Mouse (Mus musculus) midbrain, embryonic 10.5 days (tissue): ENCODE measurements around the gene Myo16. TPM values are rescaled to one million over a fixed set of nuclear protein-coding genes. Genes with fewer than 3 reads are reported as not detected.
A peak's percentile ranks its signal among the peaks of the same experiment; 100 is the strongest.

ENCODE experiments used
- DNase-seq: peaks from one replicate; pipeline ENCODE4 v3.0.0-alpha.2; 2017; ENCODE audit warnings: low spot score
- H3K27ac ChIP-seq: fragments of 300-500 bp; sonication (generic); replicated peaks from 2 replicates; pipeline ENCODE4 v1.5.1; 2016; ENCODE audit warnings: mild to moderate bottlenecking
- H3K27me3 ChIP-seq: fragments of 300-500 bp; sonication (generic); 2 replicates; pipeline ENCODE4 v1.6.1; 2016; ENCODE audit warnings: low read depth, mild to moderate bottlenecking; ENCODE audit not compliant: poor library complexity, severe bottlenecking
- H3K36me3 ChIP-seq: fragments of 300-500 bp; sonication (generic); 2 replicates; pipeline ENCODE4 v1.6.1; 2016; ENCODE audit warnings: mild to moderate bottlenecking, moderate library complexity
- H3K4me1 ChIP-seq: fragments of 300-500 bp; sonication (generic); 2 replicates; pipeline ENCODE4 v1.6.1; 2016
- H3K4me3 ChIP-seq: fragments of 300-500 bp; sonication (generic); 2 replicates; pipeline ENCODE4 v1.5.1; 2016; ENCODE audit warnings: mild to moderate bottlenecking, moderate library complexity
- H3K9me3 ChIP-seq: fragments of 300-500 bp; sonication (generic); replicated peaks from 2 replicates; pipeline ENCODE4 v1.6.1; 2016; ENCODE audit warnings: mild to moderate bottlenecking
- WGBS: fragments of 180-500 bp; shearing (Covaris S2); methylation state at CpG from one replicate; pipeline ENCODE4 v1.1.7; 2016; 5-methylcytosine and 5-hydroxymethylcytosine counted together
- polyA plus RNA-seq: library from polyadenylated mRNA; unstranded; fragments of >200 nt; fragmentation: Nextera tagmentation; extraction: Ambion mirVana; gene quantifications from 2 replicates; pipeline ENCODE4 v1.2.1, GENCODE M21; 2016

Myo16 gene
- polyA plus RNA-seq, 1 experiment from 2014 or later: 2.5 TPM

DNA sequence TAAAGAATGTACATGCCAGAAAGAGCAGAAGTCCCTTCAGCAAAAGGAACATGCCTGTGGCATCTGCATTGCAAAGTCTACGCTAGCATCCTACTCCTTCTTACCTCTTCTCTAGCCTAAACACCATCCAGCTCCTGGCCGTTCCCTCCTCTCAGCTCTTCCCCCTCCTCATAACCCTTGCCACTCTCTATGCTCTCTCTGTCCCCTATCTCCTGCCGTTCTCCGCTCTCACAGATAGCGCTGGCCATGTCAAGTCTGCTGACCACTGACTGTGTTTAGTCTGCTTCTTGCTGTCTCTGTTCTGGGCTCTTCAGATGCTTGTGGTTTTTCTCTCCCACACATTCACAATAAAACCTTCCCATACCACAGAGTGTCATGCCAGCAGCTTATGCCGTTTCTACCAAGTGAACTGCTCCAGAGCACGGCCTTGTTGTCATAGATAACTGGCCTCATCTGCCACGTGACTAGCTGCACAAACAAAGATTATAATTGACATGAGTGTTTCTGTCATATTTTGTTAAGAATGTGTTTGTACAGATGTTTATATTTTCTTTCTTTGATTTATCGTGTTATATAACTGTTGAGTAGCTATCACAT, 501.3 kb downstream of the Myo16 start:
- Histone ChIP-seq H3K36me3 (no peaks in the 10 kb centered on the region), H3K27me3 (0 out of 2 replicates have a peak, but pooled peaks cover 4% of the 10 kb centered on the region), H3K4me3 (no peak overlapping the region), H3K4me1 (peaks cover 3% of the 10 kb centered on the region; the same call in 1 of the 2 replicates), H3K27ac (no peak overlapping the region), H3K9me3 (no peaks in the 10 kb centered on the region)
- no peak for DNase-seq
- 88% methylated on average over 9 of the region's 9 CpGs for WGBS

- Histone ChIP-seq H3K27ac (peak overlapping the region; percentile 56), H3K9me3 (no peaks in the 10 kb centered on the region; the same call in 1 of the 2 replicates), H3K27me3 (0 out of 2 replicates have a peak, but pooled peaks cover 10% of the 10 kb centered on the region), H3K4me3 (no peak overlapping the region), H3K36me3 (no peaks in the 10 kb centered on the region), H3K4me1 (peaks cover 36% of the 10 kb centered on the region)
- peak; percentile 73 for DNase-seq
- 13% methylated on average over 8 of the region's 8 CpGs for WGBS
These were observed 510.2 kb downstream of the Myo16 start for GRCm38 (mm10) chr8:10663770-10664470.

GRCm38 (mm10) chr8:10664861-10665543, 511.3 kb downstream of the Myo16 start:
- Histone ChIP-seq H3K27ac (peak overlapping the region; percentile 65), H3K4me3 (no peak overlapping the region), H3K4me1 (peaks cover 36% of the 10 kb centered on the region), H3K9me3 (no peaks in the 10 kb centered on the region; the same call in 1 of the 2 replicates), H3K36me3 (no peaks in the 10 kb centered on the region), H3K27me3 (0 out of 2 replicates have a peak, but pooled peaks cover 6% of the 10 kb centered on the region)
- WGBS: 10% methylated on average over 13 of the region's 13 CpGs
- DNase-seq: no peak

DNA sequence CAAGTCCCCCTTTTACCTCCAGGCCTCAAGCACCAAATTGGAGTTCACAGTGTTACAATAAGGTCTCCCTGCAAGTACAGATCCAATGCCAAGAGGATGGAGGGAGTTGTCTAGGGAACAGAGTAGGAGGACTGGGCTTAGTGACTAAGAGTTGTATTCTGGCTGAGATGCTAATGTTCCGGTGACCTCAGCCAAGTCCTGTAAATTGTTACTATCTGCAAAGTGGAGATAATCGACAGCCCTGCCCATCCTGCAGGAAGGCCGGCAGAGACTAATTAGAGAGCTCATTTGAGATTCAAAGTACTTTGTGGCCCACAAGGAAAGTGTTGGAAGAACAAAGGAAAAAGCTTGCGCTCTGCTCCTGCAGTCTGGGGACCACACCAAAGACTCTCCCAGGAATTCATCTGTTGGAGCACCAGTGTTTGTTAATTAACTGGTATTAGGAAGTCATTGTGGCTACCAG, 512.1 kb downstream of the Myo16 start:
- peak overlapping the region; percentile 65 for H3K27ac ChIP-seq
- WGBS: 13% methylated on average over 4 of the region's 4 CpGs
- H3K9me3 ChIP-seq: no peaks in the 10 kb centered on the region; the same call in 1 of the 2 replicates
- H3K27me3 ChIP-seq: 0 out of 2 replicates have a peak, but pooled peaks cover 6% of the 10 kb centered on the region
- H3K4me1 ChIP-seq: peaks cover 36% of the 10 kb centered on the region
- DNase-seq: no peak
- H3K36me3 ChIP-seq: no peaks in the 10 kb centered on the region
- no peak overlapping the region for H3K4me3 ChIP-seq

DNA sequence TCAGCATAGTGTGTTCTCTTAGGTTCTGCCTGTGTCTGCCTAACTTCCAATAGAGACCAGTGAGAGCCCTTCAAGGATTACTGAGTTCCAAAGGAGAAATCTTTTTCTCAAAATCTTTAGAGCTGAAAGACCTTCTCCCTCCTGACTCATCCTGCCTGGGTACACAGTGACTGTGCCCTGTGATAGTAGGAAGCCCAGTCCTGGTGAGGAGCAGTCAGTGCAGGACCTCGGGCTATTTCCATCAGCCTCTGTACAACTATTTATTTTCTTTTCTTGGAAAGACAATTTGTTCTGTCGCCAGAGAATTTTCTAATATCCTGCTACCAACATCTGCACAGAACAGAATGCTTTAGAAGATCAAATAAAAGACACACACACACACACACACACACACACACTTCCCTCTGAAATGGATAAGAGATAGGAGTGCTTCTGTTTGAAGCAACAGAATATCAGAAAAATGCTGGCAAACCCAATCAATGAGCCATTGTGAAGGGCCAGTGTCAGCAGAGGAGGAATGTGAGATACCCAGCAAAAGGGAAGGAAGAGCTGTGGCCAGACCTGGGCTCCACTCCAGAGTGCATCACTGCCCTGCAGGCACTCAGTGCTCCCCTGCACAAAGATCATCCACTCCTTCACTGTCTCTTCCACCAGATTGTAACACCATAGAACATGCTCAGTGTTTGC, 518.3 kb downstream of the Myo16 start:
- Histone ChIP-seq H3K4me1 (no peaks in the 10 kb centered on the region), H3K36me3 (no peaks in the 10 kb centered on the region), H3K27me3 (0 out of 2 replicates have a peak, but pooled peaks cover 3% of the 10 kb centered on the region), H3K27ac (no peak overlapping the region), H3K4me3 (no peak overlapping the region), H3K9me3 (no peaks in the 10 kb centered on the region)
- 60% methylated on average over 2 of the region's 2 CpGs for WGBS
- DNase-seq: no peak

- H3K27ac ChIP-seq: no peak overlapping the region
- peaks cover 6% of the 10 kb centered on the region; the same call in 1 of the 2 replicates for H3K4me1 ChIP-seq
- no peak for DNase-seq
- H3K36me3 ChIP-seq: no peaks in the 10 kb centered on the region
- H3K27me3 ChIP-seq: no peaks in the 10 kb centered on the region
- no peaks in the 10 kb centered on the region for H3K9me3 ChIP-seq
- WGBS: 90% methylated on average over 9 of the region's 9 CpGs
- no peak overlapping the region for H3K4me3 ChIP-seq
These were observed 524.2 kb downstream of the Myo16 start for GRCm38 (mm10) chr8:10677840-10678410.

DNA sequence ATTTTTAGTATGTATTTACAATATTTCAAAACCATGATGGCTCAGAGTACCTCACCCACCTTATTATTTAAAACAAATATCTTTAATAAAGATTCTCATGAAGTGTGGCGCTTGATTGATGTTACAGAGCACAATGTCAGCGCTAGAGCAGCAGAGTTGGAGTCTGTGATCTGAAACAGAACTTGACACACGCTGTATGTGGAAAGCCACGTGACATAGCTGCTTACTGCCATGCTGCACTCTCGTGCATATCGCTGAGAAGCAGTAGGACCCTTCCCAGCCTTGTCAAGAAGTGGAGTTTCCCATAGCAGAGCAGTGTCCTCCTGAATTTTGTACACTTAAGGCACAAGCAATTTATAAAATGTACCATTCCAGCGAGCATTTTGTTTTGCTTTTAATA, 528.2 kb downstream of the Myo16 start:
- H3K9me3 ChIP-seq: no peaks in the 10 kb centered on the region
- H3K27me3 ChIP-seq: no peaks in the 10 kb centered on the region
- H3K27ac ChIP-seq: no peak overlapping the region
- no peaks in the 10 kb centered on the region for H3K36me3 ChIP-seq
- no peak overlapping the region for H3K4me3 ChIP-seq
- peaks cover 6% of the 10 kb centered on the region; the same call in 1 of the 2 replicates for H3K4me1 ChIP-seq
- WGBS: 87% methylated on average over 7 of the region's 7 CpGs
- no peak for DNase-seq

DNA sequence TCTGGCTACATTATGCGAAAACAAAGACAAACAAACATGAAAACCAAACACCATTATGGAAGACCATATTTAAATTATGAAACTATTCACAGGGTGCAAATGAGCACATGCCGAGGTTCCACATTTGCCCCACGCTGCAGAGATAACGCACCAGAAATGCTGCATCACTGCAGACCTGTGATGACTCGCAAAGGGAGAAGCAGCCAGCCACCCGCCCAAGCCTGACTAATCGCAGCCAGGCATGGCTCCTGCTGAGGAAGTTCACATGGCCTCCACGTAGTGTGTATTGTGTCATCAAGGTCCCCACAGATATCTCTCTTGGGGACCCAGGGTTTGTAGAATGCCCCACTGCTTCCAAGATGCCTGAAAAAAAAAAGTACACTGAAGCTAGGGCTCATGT, 529.4 kb downstream of the Myo16 start:
- peaks cover 12% of the 10 kb centered on the region for H3K4me1 ChIP-seq
- no peaks in the 10 kb centered on the region for H3K36me3 ChIP-seq
- H3K27me3 ChIP-seq: no peaks in the 10 kb centered on the region
- DNase-seq: no peak
- H3K27ac ChIP-seq: no peak overlapping the region
- WGBS: 75% methylated on average over 8 of the region's 8 CpGs
- no peaks in the 10 kb centered on the region for H3K9me3 ChIP-seq
- no peak overlapping the region for H3K4me3 ChIP-seq

Other genes with a start within 250 kb of the Myo16 start
- 7.4 and 8.2 TPM in 2 replicates for gene Lig4, start 176.2 kb upstream of the Myo16 start, polyA plus RNA-seq
- gene Abhd13, start 176.2 kb upstream of the Myo16 start, polyA plus RNA-seq: 14.3 and 15.2 TPM in 2 replicates
- 0.04 and 0.15 TPM in 2 replicates for gene Tnfsf13b, start 147.4 kb upstream of the Myo16 start, polyA plus RNA-seq